In genomic region chr6:134035490-134036405, GRCm38 (mm10) we compare ENCODE assay signal across 8 mouse cellular contexts. TPM values are rescaled to one million over a fixed set of nuclear protein-coding genes. Genes with fewer than 3 reads are reported as not detected.
DNase-seq lines count a peak whose midpoint lies in the region; ATAC-seq and TF ChIP-seq lines count a peak whose summit lies in the region.

Etv6 (plus strand) TSS chr6:134035700.

- peak within 1 kb of the TSS; percentile 85 for H3K9ac ChIP-seq in embryonic facial prominence, embryonic 11.5 days (replicated peaks; ENCODE audit: low read length)
- H3K9ac ChIP-seq in intestine, postnatal 0 days (ENCODE audit: low read depth, low read length): peak within 1 kb of the TSS; percentile 96
- peak within 1 kb of the TSS; percentile 94 for H3K9ac ChIP-seq in limb, embryonic 12.5 days (replicated peaks)
- peak within 1 kb of the TSS; percentile 100 for H3K9ac ChIP-seq in midbrain, embryonic 14.5 days (replicated peaks; ENCODE audit: low read length)

- H3K27ac ChIP-seq in embryonic facial prominence, embryonic 11.5 days (replicated peaks; ENCODE audit: low read depth, low read length): peak within 1 kb of the TSS; percentile 99
- H3K27ac ChIP-seq in intestine, postnatal 0 days (ENCODE audit: low read depth, low read length): peak within 1 kb of the TSS; percentile 100
- peak within 1 kb of the TSS; percentile 100 for H3K27ac ChIP-seq in limb, embryonic 12.5 days
- H3K27ac ChIP-seq in midbrain, embryonic 14.5 days (replicated peaks; ENCODE audit: low read depth, low read length): peak within 1 kb of the TSS; percentile 100
- peak within 1 kb of the TSS; percentile 95 for H3K27ac ChIP-seq in spleen, adult 2 months (ENCODE audit: insufficient read depth, low read length)

- no peak for TF ChIP-seq CTCF in intestine, postnatal 0 days (IDR thresholded peaks at IDR 0.05; ENCODE audit: low read depth)
- no peak for TF ChIP-seq CTCF in spleen, adult 2 months (IDR thresholded peaks at IDR 0.05; ENCODE audit: extremely low read depth, insufficient read depth, insufficient read length, insufficient replicate concordance)

- peaks cover 6% of the 10 kb centered on the region for H3K4me1 ChIP-seq in embryonic facial prominence, embryonic 11.5 days (ENCODE audit: control insufficient read depth, insufficient read depth, low read length)
- peaks cover 6% of the 10 kb centered on the region; the same call in 1 of the 2 replicates for H3K4me1 ChIP-seq in intestine, postnatal 0 days (replicated peaks; ENCODE audit: control insufficient read depth, insufficient read depth, low read length)
- H3K4me1 ChIP-seq in limb, embryonic 12.5 days (replicated peaks): peaks cover 40% of the 10 kb centered on the region
- peaks cover 31% of the 10 kb centered on the region for H3K4me1 ChIP-seq in midbrain, embryonic 14.5 days (ENCODE audit: control insufficient read depth, insufficient read depth, low read length)
- peaks cover 2% of the 10 kb centered on the region; the same call in 1 of the 2 replicates for H3K4me1 ChIP-seq in spleen, adult 2 months (ENCODE audit: control insufficient read depth, insufficient read depth, insufficient read length)

- H3K4me2 ChIP-seq in embryonic facial prominence, embryonic 11.5 days (ENCODE audit: low read depth, low read length): peak within 1 kb of the TSS; percentile 69
- peak within 1 kb of the TSS; percentile 86 for H3K4me2 ChIP-seq in intestine, postnatal 0 days (replicated peaks; ENCODE audit: low read depth)
- H3K4me2 ChIP-seq in limb, embryonic 12.5 days: peak within 1 kb of the TSS; percentile 67
- peak within 1 kb of the TSS; percentile 76 for H3K4me2 ChIP-seq in midbrain, embryonic 14.5 days (ENCODE audit: low read length)

- ATAC-seq in embryonic facial prominence, embryonic 11.5 days (replicated peaks; ENCODE audit: insufficient number of reproducible peaks, low FRiP score, low TSS enrichment, low read depth): peak; percentile 66
- peak; percentile 52 for ATAC-seq in granulocyte monocyte progenitor cell, adult 5-6 weeks (replicated peaks; ENCODE audit: poor library complexity, severe bottlenecking)
- ATAC-seq in intestine, postnatal 0 days: peak; percentile 86
- ATAC-seq in limb, embryonic 12.5 days (ENCODE audit: insufficient number of reproducible peaks, insufficient read depth, low FRiP score, low TSS enrichment, low read depth): peak; percentile 64
- peak; percentile 69 for ATAC-seq in midbrain, embryonic 14.5 days (ENCODE audit: low FRiP score, low TSS enrichment)

- TF ChIP-seq POLR2A in spleen, adult 2 months (IDR thresholded peaks at IDR 0.05; ENCODE audit: low read depth, low read length): no peak; the same call in 1 of the 2 replicates

- DNase-seq in 3T3-L1 (ENCODE audit: low read depth, low spot score): peak; percentile 89
- DNase-seq in adrenal gland, postnatal 14 days: peak; percentile 91
- peak; percentile 86 for DNase-seq in embryonic facial prominence, embryonic 11.5 days (ENCODE audit: low spot score)
- peak; percentile 86 for DNase-seq in midbrain, embryonic 14.5 days
- DNase-seq in spleen, adult 2 months (ENCODE audit: low read depth in 1 of 2, low spot score in 2 of 2): peak; percentile 59

- H3K27me3 ChIP-seq in embryonic facial prominence, embryonic 11.5 days (ENCODE audit: control insufficient read depth, insufficient read depth, low read length): no peaks in the 10 kb centered on the region
- H3K27me3 ChIP-seq in intestine, postnatal 0 days (replicated peaks; ENCODE audit: control insufficient read depth, insufficient read depth, low read length): no peaks in the 10 kb centered on the region
- H3K27me3 ChIP-seq in limb, embryonic 12.5 days: no peaks in the 10 kb centered on the region
- no peaks in the 10 kb centered on the region for H3K27me3 ChIP-seq in midbrain, embryonic 14.5 days (ENCODE audit: control insufficient read depth, insufficient read depth, low read length)
- no peaks in the 10 kb centered on the region for H3K27me3 ChIP-seq in spleen, adult 2 months (ENCODE audit: control insufficient read depth, insufficient read depth, low read length)

- H3K36me3 ChIP-seq in embryonic facial prominence, embryonic 11.5 days (replicated peaks; ENCODE audit: control insufficient read depth, insufficient read depth, low read depth, low read length): no peaks in the 10 kb centered on the region
- H3K36me3 ChIP-seq in intestine, postnatal 0 days (ENCODE audit: control insufficient read depth, insufficient read depth): no peaks in the 10 kb centered on the region
- no peaks in the 10 kb centered on the region for H3K36me3 ChIP-seq in limb, embryonic 12.5 days
- no peaks in the 10 kb centered on the region for H3K36me3 ChIP-seq in midbrain, embryonic 14.5 days (ENCODE audit: control insufficient read depth, insufficient read depth, low read length)
- no peaks in the 10 kb centered on the region for H3K36me3 ChIP-seq in spleen, adult 2 months (ENCODE audit: control insufficient read depth, insufficient read depth, low read length)

- WGBS in embryonic facial prominence, embryonic 11.5 days: 0% methylated on average over 53 of the region's 78 CpGs
- WGBS in intestine, postnatal 0 days: 0% methylated on average over 59 of the region's 78 CpGs
- WGBS in limb, embryonic 12.5 days: 1% methylated on average over 67 of the region's 78 CpGs
- under 1% methylated on average over 71 of the region's 78 CpGs for WGBS in midbrain, embryonic 14.5 days
- under 1% methylated on average over 77 of the region's 78 CpGs for WGBS in spleen, adult 2 months

- peak within 1 kb of the TSS; percentile 52 for H3K4me3 ChIP-seq in embryonic facial prominence, embryonic 11.5 days (ENCODE audit: low read depth, low read length)
- peak within 1 kb of the TSS; percentile 83 for H3K4me3 ChIP-seq in intestine, postnatal 0 days (ENCODE audit: low read depth, low read length)
- peak within 1 kb of the TSS; percentile 70 for H3K4me3 ChIP-seq in limb, embryonic 12.5 days (replicated peaks)
- H3K4me3 ChIP-seq in midbrain, embryonic 14.5 days (replicated peaks; ENCODE audit: low read depth, low read length): peak within 1 kb of the TSS; percentile 79
- peak within 1 kb of the TSS; percentile 81 for H3K4me3 ChIP-seq in spleen, adult 2 months (ENCODE audit: extremely low read depth, insufficient read depth, insufficient read length)

- H3K9me3 ChIP-seq in embryonic facial prominence, embryonic 11.5 days (replicated peaks; ENCODE audit: control insufficient read depth, low read length): no peaks in the 10 kb centered on the region
- H3K9me3 ChIP-seq in intestine, postnatal 0 days (ENCODE audit: control insufficient read depth): no peaks in the 10 kb centered on the region
- no peaks in the 10 kb centered on the region for H3K9me3 ChIP-seq in limb, embryonic 12.5 days
- no peaks in the 10 kb centered on the region for H3K9me3 ChIP-seq in midbrain, embryonic 14.5 days (ENCODE audit: control insufficient read depth, low read length)

RNA-seq across cellular contexts. Expression of gene Etv6, which starts in this region (rescaled TPM):
- 35.7 and 38.2 TPM in 2 replicates for total RNA-seq in adrenal gland, postnatal 14 days (2021)
- 15.7 and 15.9 TPM in 2 replicates for polyA plus RNA-seq in embryonic facial prominence, embryonic 11.5 days (2014; fragmentation: Nextera tagmentation; extraction: Ambion mirVana)
- total RNA-seq in granulocyte monocyte progenitor cell, adult 5-6 weeks (2014; fragmentation: Nextera tagmentation): 100 and 123 TPM in 2 replicates
- 75.5 and 83.9 TPM in 2 replicates for total RNA-seq in granulocyte monocyte progenitor cell, adult 5-6 weeks (2017)
- polyA plus RNA-seq in intestine, postnatal 0 days (2015; fragmentation: Nextera tagmentation; extraction: Ambion mirVana): 7.8 and 9.4 TPM in 2 replicates
- polyA plus RNA-seq in limb, embryonic 12.5 days (2016; fragmentation: Nextera tagmentation; extraction: Ambion mirVana): 16.3 and 17.8 TPM in 2 replicates
- 4.1 and 7.9 TPM in 2 replicates for polyA plus RNA-seq in midbrain, embryonic 14.5 days (2014; fragmentation: Nextera tagmentation; extraction: Ambion mirVana)
- polyA plus RNA-seq in spleen, adult 2 months (2012; rRNA removed): 21.6 and 35.2 TPM in 2 replicates

Comparison
In these comparisons a context has a peak if more than half of its experiments do, and no peak if none do; other contexts are left out.
1. Peak in every context shown above with its lines: DNase-seq, ATAC-seq, H3K4me3 ChIP-seq and H3K27ac ChIP-seq.